In genomic region chr3:124930773-124931607, GRCm38 (mm10) we compare ENCODE assay signal across 10 mouse cellular contexts.
DNase-seq lines count a peak whose midpoint lies in the region; ATAC-seq and TF ChIP-seq lines count a peak whose summit lies in the region.
"Had no signal": no experiment of that assay in that cellular context is flagged by ENCODE, and none has a peak within 500 bp of the region (broad histone marks: within the 10 kb centered on the region; RNA-seq: fewer than 3 reads in every experiment).

No protein-coding gene starts in this region.

- H3K27ac ChIP-seq in lung, embryonic 14.5 days (ENCODE audit: low read depth): no peak overlapping the region
- H3K27ac ChIP-seq in forebrain, embryonic 15.5 days (replicated peaks): no peak overlapping the region; the same call in 1 of the 2 replicates
- H3K27ac ChIP-seq in neural tube, embryonic 15.5 days (replicated peaks): no peak overlapping the region; the same call in 1 of the 2 replicates
- H3K27ac ChIP-seq: embryonic facial prominence, embryonic 15.5 days had no signal

- H3K27me3 ChIP-seq in lung, embryonic 14.5 days (ENCODE audit: insufficient read depth, low read length): no peaks in the 10 kb centered on the region
- no peaks in the 10 kb centered on the region for H3K27me3 ChIP-seq in forebrain, embryonic 15.5 days
- H3K27me3 ChIP-seq in neural tube, embryonic 15.5 days (replicated peaks): no peaks in the 10 kb centered on the region
- H3K27me3 ChIP-seq: CH12.LX; embryonic facial prominence, embryonic 15.5 days had no signal

- no peaks in the 10 kb centered on the region for H3K36me3 ChIP-seq in lung, embryonic 14.5 days (ENCODE audit: insufficient read depth)
- H3K36me3 ChIP-seq in forebrain, embryonic 15.5 days: no peaks in the 10 kb centered on the region
- no peaks in the 10 kb centered on the region for H3K36me3 ChIP-seq in neural tube, embryonic 15.5 days
- H3K36me3 ChIP-seq: embryonic facial prominence, embryonic 15.5 days had no signal

- H3K9ac ChIP-seq in lung, embryonic 14.5 days: no peak overlapping the region
- no peak overlapping the region for H3K9ac ChIP-seq in forebrain, embryonic 15.5 days (replicated peaks)
- H3K9ac ChIP-seq in neural tube, embryonic 15.5 days (replicated peaks): no peak overlapping the region
- H3K9ac ChIP-seq: embryonic facial prominence, embryonic 15.5 days had no signal

- peak overlapping the region; percentile 43; the same call in 1 of the 2 replicates for H3K4me2 ChIP-seq in lung, embryonic 14.5 days
- H3K4me2 ChIP-seq in forebrain, embryonic 15.5 days (replicated peaks): peak overlapping the region; percentile 27
- peak overlapping the region; percentile 50 for H3K4me2 ChIP-seq in neural tube, embryonic 15.5 days
- H3K4me2 ChIP-seq: embryonic facial prominence, embryonic 15.5 days had no signal

- H3K4me1 ChIP-seq in lung, embryonic 14.5 days (ENCODE audit: insufficient read depth): no peaks in the 10 kb centered on the region
- 0 out of 2 replicates have a peak, but pooled peaks cover 4% of the 10 kb centered on the region for H3K4me1 ChIP-seq in forebrain, embryonic 15.5 days
- H3K4me1 ChIP-seq in neural tube, embryonic 15.5 days: peaks cover 11% of the 10 kb centered on the region
- H3K4me1 ChIP-seq: embryonic facial prominence, embryonic 15.5 days had no signal

- intact Hi-C loops in gastrocnemius, postnatal 36 days (cut with DNase I): no loop called here

- 41% methylated on average over 15 of the region's 15 CpGs for WGBS in lung, embryonic 14.5 days
- 35% methylated on average over 15 of the region's 15 CpGs for WGBS in forebrain, embryonic 15.5 days
- WGBS in neural tube, embryonic 15.5 days: 28% methylated on average over 15 of the region's 15 CpGs

- peak; percentile 2 for DNase-seq in lung, embryonic 14.5 days
- no peak for DNase-seq in lung, postnatal 25 days (ENCODE audit: low spot score)
- peak; percentile 16 for DNase-seq in layer of hippocampus, postnatal 10 days (ENCODE audit: low spot score in 2 of 2)
- no peak for DNase-seq in thymus, postnatal 36 days
- no peak for DNase-seq in gastrocnemius, postnatal 36 days

- H3K9me3 ChIP-seq in lung, embryonic 14.5 days (ENCODE audit: low read depth, low read length): no peaks in the 10 kb centered on the region
- no peaks in the 10 kb centered on the region for H3K9me3 ChIP-seq in forebrain, embryonic 15.5 days
- no peaks in the 10 kb centered on the region for H3K9me3 ChIP-seq in neural tube, embryonic 15.5 days (replicated peaks)
- H3K9me3 ChIP-seq: embryonic facial prominence, embryonic 15.5 days had no signal

- no peak for TF ChIP-seq CTCF in lung, embryonic 14.5 days (IDR thresholded peaks at IDR 0.05; ENCODE audit: low read depth)

- no peak overlapping the region for H3K4me3 ChIP-seq in lung, embryonic 14.5 days (ENCODE audit: low read depth, low read length)
- peak overlapping the region; percentile 22 for H3K4me3 ChIP-seq in forebrain, embryonic 15.5 days
- H3K4me3 ChIP-seq in neural tube, embryonic 15.5 days (replicated peaks): peak overlapping the region; percentile 24
- H3K4me3 ChIP-seq: embryonic facial prominence, embryonic 15.5 days had no signal

- no peak for ATAC-seq in lung, embryonic 14.5 days (ENCODE audit: insufficient read depth)
- ATAC-seq in forebrain, embryonic 15.5 days (replicated peaks): peak; percentile 57; the same call in 1 of the 2 replicates
- ATAC-seq in neural tube, embryonic 15.5 days (ENCODE audit: low FRiP score): peak; percentile 79; the same call in 1 of the 2 replicates
- ATAC-seq in erythroid progenitor cell, adult 5-6 weeks (replicated peaks; ENCODE audit: low FRiP score, poor library complexity, severe bottlenecking): no peak

Comparison
In these comparisons a context has a peak if more than half of its experiments do, and no peak if none do; other contexts are left out.
1. DNase-seq: peak in lung, embryonic 14.5 days (single experiment) and layer of hippocampus, postnatal 10 days (2 of 2); none in lung, postnatal 25 days (single experiment), thymus, postnatal 36 days (0 of 2) and gastrocnemius, postnatal 36 days (0 of 2).
2. ATAC-seq: peak in forebrain, embryonic 15.5 days (single experiment) and neural tube, embryonic 15.5 days (single experiment); none in lung, embryonic 14.5 days (single experiment) and erythroid progenitor cell, adult 5-6 weeks (single experiment).
3. Peak in every context shown above with its lines, with median percentiles within 50 percentile points of each other: H3K4me2 ChIP-seq.